ENCODE assay signal across 8 mouse cellular contexts in genomic region chr17:6782611-6783005, GRCm38 (mm10). TPM values are rescaled to one million over a fixed set of nuclear protein-coding genes. Genes with fewer than 3 reads are reported as not detected.
DNase-seq lines count a peak whose midpoint lies in the region; ATAC-seq and TF ChIP-seq lines count a peak whose summit lies in the region.

Gene Ezr, minus strand, starts transcription at chr17:6782784.

- H3K36me3 ChIP-seq in heart, embryonic 12.5 days = no peaks in the 10 kb centered on the region
- H3K36me3 ChIP-seq in kidney, postnatal 0 days (ENCODE audit: insufficient read depth, low read length) = no peaks in the 10 kb centered on the region
- no peaks in the 10 kb centered on the region for H3K36me3 ChIP-seq in liver, embryonic 13.5 days
- no peaks in the 10 kb centered on the region for H3K36me3 ChIP-seq in stomach, embryonic 16.5 days (ENCODE audit: control insufficient read depth, insufficient read depth, low read length)

- no peaks in the 10 kb centered on the region for H3K9me3 ChIP-seq in heart, embryonic 12.5 days (replicated peaks)
- H3K9me3 ChIP-seq in kidney, postnatal 0 days (replicated peaks; ENCODE audit: low read length) = no peaks in the 10 kb centered on the region
- no peaks in the 10 kb centered on the region for H3K9me3 ChIP-seq in liver, embryonic 13.5 days (replicated peaks)
- no peaks in the 10 kb centered on the region for H3K9me3 ChIP-seq in stomach, embryonic 16.5 days (replicated peaks; ENCODE audit: control insufficient read depth, low read length)

- DNase-seq in CD8-positive naive resting alpha-beta T cell, adult 2 months (ENCODE audit: low read depth in 2 of 2, low spot score in 2 of 2) = peak; percentile 83
- DNase-seq in kidney, postnatal 0 days (ENCODE audit: low spot score) = peak; percentile 91
- DNase-seq in liver, embryonic 13.5 days = peak; percentile 83
- DNase-seq in natural killer cell, adult 2 months (ENCODE audit: low spot score in 2 of 2) = peak; percentile 79 to 88

- H3K27ac ChIP-seq in brown adipose tissue, adult 24 weeks (replicated peaks; ENCODE audit: low read depth, low read length) = peak within 1 kb of the TSS; percentile 52; the same call in 1 of the 2 replicates
- H3K27ac ChIP-seq in heart, embryonic 12.5 days (ENCODE audit: poor library complexity, severe bottlenecking) = peak within 1 kb of the TSS; percentile 87
- H3K27ac ChIP-seq in kidney, postnatal 0 days = peak within 1 kb of the TSS; percentile 95
- peak within 1 kb of the TSS; percentile 92 for H3K27ac ChIP-seq in liver, embryonic 13.5 days
- H3K27ac ChIP-seq in stomach, embryonic 16.5 days (ENCODE audit: low read length) = peak within 1 kb of the TSS; percentile 98

- H3K4me1 ChIP-seq in brown adipose tissue, adult 24 weeks (ENCODE audit: control insufficient read depth, insufficient read depth, insufficient read length, low read length) = no peaks in the 10 kb centered on the region
- H3K4me1 ChIP-seq in heart, embryonic 12.5 days (replicated peaks) = peaks cover 24% of the 10 kb centered on the region
- H3K4me1 ChIP-seq in kidney, postnatal 0 days (replicated peaks; ENCODE audit: insufficient read depth, low read length) = peaks cover 3% of the 10 kb centered on the region
- H3K4me1 ChIP-seq in liver, embryonic 13.5 days (replicated peaks) = peaks cover 49% of the 10 kb centered on the region
- H3K4me1 ChIP-seq in stomach, embryonic 16.5 days (ENCODE audit: control insufficient read depth, insufficient read depth, low read length) = peaks cover 5% of the 10 kb centered on the region

- 0% methylated on average over 52 of the region's 52 CpGs for WGBS in heart, embryonic 12.5 days
- WGBS in kidney, postnatal 0 days = 1% methylated on average over 52 of the region's 52 CpGs
- under 1% methylated on average over 52 of the region's 52 CpGs for WGBS in liver, embryonic 13.5 days (ENCODE audit: insufficient replicate concordance)
- under 1% methylated on average over 52 of the region's 52 CpGs for WGBS in stomach, embryonic 16.5 days

- no peak for TF ChIP-seq CTCF in kidney, postnatal 0 days (IDR thresholded peaks at IDR 0.05; ENCODE audit: low read depth)

- ATAC-seq in erythroid progenitor cell, adult 5-6 weeks (replicated peaks; ENCODE audit: low FRiP score, poor library complexity, severe bottlenecking) = peak; percentile 80
- peak; percentile 88 for ATAC-seq in heart, embryonic 12.5 days (ENCODE audit: insufficient number of reproducible peaks, low FRiP score)
- peak; percentile 82 for ATAC-seq in kidney, postnatal 0 days (replicated peaks; ENCODE audit: low FRiP score, low read depth)
- ATAC-seq in liver, embryonic 13.5 days (ENCODE audit: low read depth) = peak; percentile 86
- peak; percentile 90 for ATAC-seq in stomach, embryonic 16.5 days (ENCODE audit: insufficient read depth, low FRiP score)

- H3K27me3 ChIP-seq in heart, embryonic 12.5 days (replicated peaks) = no peaks in the 10 kb centered on the region
- H3K27me3 ChIP-seq in kidney, postnatal 0 days (ENCODE audit: insufficient read depth, low read length) = no peaks in the 10 kb centered on the region
- no peaks in the 10 kb centered on the region; the same call in 1 of the 2 replicates for H3K27me3 ChIP-seq in liver, embryonic 13.5 days
- H3K27me3 ChIP-seq in stomach, embryonic 16.5 days (ENCODE audit: control insufficient read depth, insufficient read depth, low read length) = no peaks in the 10 kb centered on the region

- H3K9ac ChIP-seq in heart, embryonic 12.5 days = peak within 1 kb of the TSS; percentile 92
- peak within 1 kb of the TSS; percentile 91 for H3K9ac ChIP-seq in kidney, postnatal 0 days (ENCODE audit: low read depth, low read length)
- H3K9ac ChIP-seq in liver, embryonic 13.5 days = peak within 1 kb of the TSS; percentile 91
- peak within 1 kb of the TSS; percentile 93 for H3K9ac ChIP-seq in stomach, embryonic 16.5 days (ENCODE audit: low read length)

- peak within 1 kb of the TSS; percentile 91 for H3K4me2 ChIP-seq in heart, embryonic 12.5 days
- peak within 1 kb of the TSS; percentile 87 for H3K4me2 ChIP-seq in kidney, postnatal 0 days (ENCODE audit: low read length)
- H3K4me2 ChIP-seq in liver, embryonic 13.5 days = peak within 1 kb of the TSS; percentile 92
- H3K4me2 ChIP-seq in stomach, embryonic 16.5 days (ENCODE audit: low read depth, low read length) = peak within 1 kb of the TSS; percentile 93

- H3K4me3 ChIP-seq in brown adipose tissue, adult 24 weeks (ENCODE audit: insufficient read depth, low read depth, low read length) = peak within 1 kb of the TSS; percentile 98
- H3K4me3 ChIP-seq in heart, embryonic 12.5 days = peak within 1 kb of the TSS; percentile 95
- H3K4me3 ChIP-seq in kidney, postnatal 0 days (replicated peaks; ENCODE audit: low read depth, low read length) = peak within 1 kb of the TSS; percentile 88
- H3K4me3 ChIP-seq in liver, embryonic 13.5 days (replicated peaks) = peak within 1 kb of the TSS; percentile 89
- H3K4me3 ChIP-seq in stomach, embryonic 16.5 days (replicated peaks; ENCODE audit: low read length) = peak within 1 kb of the TSS; percentile 91

RNA-seq across cellular contexts. Expression of gene Ezr, which starts in this region (rescaled TPM):
- 3.0 and 3.6 TPM in 2 replicates for polyA plus RNA-seq in brown adipose tissue, adult 24 weeks (2012; ENCODE audit: insufficient read depth, insufficient read length, missing spikeins)
- total RNA-seq in erythroid progenitor cell, adult 5-6 weeks (2015; ENCODE audit: low replicate concordance) = 59.5 and 69.6 TPM in 2 replicates
- total RNA-seq in erythroid progenitor cell, adult 5-6 weeks (2017; ENCODE audit: low replicate concordance) = 196 and 254 TPM in 2 replicates
- 119 and 124 TPM in 2 replicates for polyA plus RNA-seq in heart, embryonic 12.5 days (2016; fragmentation: Nextera tagmentation; extraction: Ambion mirVana)
- 281 and 313 TPM in 2 replicates for polyA plus RNA-seq in kidney, postnatal 0 days (2015; fragmentation: Nextera tagmentation; extraction: Ambion mirVana)
- polyA plus RNA-seq in liver, embryonic 13.5 days (2015; fragmentation: Nextera tagmentation; extraction: Ambion mirVana) = 55.6 and 63.1 TPM in 2 replicates
- polyA plus RNA-seq in stomach, embryonic 16.5 days (2015; fragmentation: Nextera tagmentation; extraction: Ambion mirVana) = 266 and 335 TPM in 2 replicates

Comparison
In these comparisons a context has a peak if more than half of its experiments do, and no peak if none do; other contexts are left out.
1. Peak in every context shown above with its lines: DNase-seq, ATAC-seq, H3K4me3 ChIP-seq and H3K27ac ChIP-seq.
2. RNA of gene Ezr (polyA plus RNA-seq): 281 to 313 TPM in kidney, postnatal 0 days, 266 to 335 TPM in stomach, embryonic 16.5 days, 119 to 124 TPM in heart, embryonic 12.5 days and 55.6 to 63.1 TPM in liver, embryonic 13.5 days; 3.0 to 3.6 TPM in brown adipose tissue, adult 24 weeks; every median in the first group is over 10 times any median in the second.